Mouse (Mus musculus) kidney, adult 2 months (tissue): ENCODE results near the gene D130043K22Rik. TPM values are rescaled to one million over a fixed set of nuclear protein-coding genes. Genes with fewer than 3 reads are reported as not detected.

ENCODE experiments used
- DNase-seq: peaks from one replicate; pipeline ENCODE4 v3.0.0; 2021
- H3K27ac ChIP-seq: fragments of 200-500 bp; 2 replicates; pipeline ENCODE4 v1.5.1; 2012; ENCODE audit warnings: low read depth, low read length, control low read depth, inconsistent platforms; ENCODE audit not compliant: insufficient read depth
- H3K27me3 ChIP-seq: fragments of 200-500 bp; replicated peaks from 2 replicates; pipeline ENCODE4 v1.6.1; 2012; ENCODE audit warnings: mild to moderate bottlenecking, moderate library complexity, low read length, inconsistent platforms; ENCODE audit not compliant: control insufficient read depth, insufficient read depth
- H3K36me3 ChIP-seq: fragments of 200-500 bp; 2 replicates; pipeline ENCODE4 v1.6.1; 2012; ENCODE audit warnings: mild to moderate bottlenecking, moderate library complexity, low read length, inconsistent platforms; ENCODE audit not compliant: control insufficient read depth, insufficient read depth
- H3K4me1 ChIP-seq: fragments of 200-500 bp; 2 replicates; pipeline ENCODE4 v1.6.1; 2011; ENCODE audit warnings: low read length; ENCODE audit not compliant: control insufficient read depth, insufficient read depth
- H3K4me3 ChIP-seq: fragments of 200-500 bp; 2 replicates; pipeline ENCODE4 v1.5.1; 2011; ENCODE audit warnings: mild to moderate bottlenecking, low read depth, low read length, control low read depth; ENCODE audit not compliant: insufficient read depth
- CTCF ChIP-seq: fragments of 200-500 bp; conservative IDR thresholded peaks from 2 replicates; pipeline ENCODE4 v1.5.1; 2011; ENCODE audit warnings: low read depth, mild to moderate bottlenecking, control low read depth, low read length, moderate library complexity, mixed read lengths; ENCODE audit not compliant: insufficient read depth, insufficient read length
- POLR2A ChIP-seq: fragments of 200-500 bp; IDR thresholded peaks from one replicate; pipeline ENCODE4 v1.6.1; 2011; ENCODE audit warnings: low read depth, low read length, control low read depth
- WGBS: fragments of 180-500 bp; shearing (Covaris S2); methylation state at CpG from one replicate; pipeline ENCODE4 v1.1.7; 2018; 5-methylcytosine and 5-hydroxymethylcytosine counted together
- polyA plus RNA-seq: library from polyadenylated mRNA; depleted of rRNA; stranded (reverse); fragments of >200 nt; gene quantifications from 2 replicates; pipeline ENCODE4 v1.2.3, GENCODE M21; 2012

The D130043K22Rik gene
- polyA plus RNA-seq, 1 experiment: 0.67 TPM

DNA sequence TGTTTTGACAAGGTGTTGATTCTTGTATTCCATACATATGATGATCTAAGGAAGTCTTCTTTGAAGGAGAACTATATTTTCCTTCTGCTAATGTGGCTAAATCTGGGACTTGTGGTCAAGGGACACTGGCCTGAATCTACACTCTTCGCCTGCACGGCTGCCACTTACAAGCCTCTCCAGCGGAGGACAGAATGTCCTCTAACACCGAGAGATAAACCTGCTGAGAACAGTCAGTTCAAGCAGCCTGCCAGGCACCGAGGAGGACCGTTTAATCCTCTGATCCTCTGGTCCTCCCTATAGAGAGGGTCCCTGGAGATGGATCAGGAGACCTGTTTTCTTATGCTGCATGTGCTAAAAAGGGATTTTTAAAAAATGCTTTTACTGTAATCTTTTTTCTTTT lies 58.5 kb downstream of the D130043K22Rik start:
- DNase-seq: no peak
- peaks cover 6% of the 10 kb centered on the region; the same call in 1 of the 2 replicates for H3K4me1 ChIP-seq
- H3K27me3 ChIP-seq: no peaks in the 10 kb centered on the region
- no peaks in the 10 kb centered on the region for H3K36me3 ChIP-seq
- no peak overlapping the region for H3K4me3 ChIP-seq
- H3K27ac ChIP-seq: no peak overlapping the region
- WGBS: 71% methylated on average over 6 of the region's 6 CpGs
- no peak for TF ChIP-seq CTCF
- no peak for TF ChIP-seq POLR2A

DNA sequence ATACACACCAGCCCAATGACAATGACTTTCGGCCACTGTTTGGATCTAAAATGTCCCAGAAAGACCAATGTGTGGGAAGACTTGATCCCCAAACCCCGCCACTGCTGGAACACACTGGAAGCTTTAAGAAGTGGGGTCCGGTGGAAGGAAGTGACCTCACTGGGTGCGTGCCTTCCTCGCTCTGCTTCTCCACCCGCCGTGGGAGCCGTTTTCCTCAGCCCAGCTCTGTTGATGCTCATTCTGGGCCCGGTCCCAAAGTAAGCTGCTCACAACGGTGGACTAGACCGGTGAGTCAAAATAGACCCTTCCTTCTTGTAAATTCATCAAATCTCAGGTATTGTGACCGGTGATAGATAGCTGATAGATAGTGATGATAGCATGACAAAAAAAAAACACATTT lies 60.5 kb downstream of the D130043K22Rik start:
- H3K27ac ChIP-seq: no peak overlapping the region
- 86% methylated on average over 12 of the region's 12 CpGs for WGBS
- no peak for DNase-seq
- H3K27me3 ChIP-seq: no peaks in the 10 kb centered on the region
- H3K4me1 ChIP-seq: peaks cover 6% of the 10 kb centered on the region; the same call in 1 of the 2 replicates
- TF ChIP-seq CTCF: no peak
- TF ChIP-seq POLR2A: no peak
- no peaks in the 10 kb centered on the region for H3K36me3 ChIP-seq
- H3K4me3 ChIP-seq: no peak overlapping the region

DNA sequence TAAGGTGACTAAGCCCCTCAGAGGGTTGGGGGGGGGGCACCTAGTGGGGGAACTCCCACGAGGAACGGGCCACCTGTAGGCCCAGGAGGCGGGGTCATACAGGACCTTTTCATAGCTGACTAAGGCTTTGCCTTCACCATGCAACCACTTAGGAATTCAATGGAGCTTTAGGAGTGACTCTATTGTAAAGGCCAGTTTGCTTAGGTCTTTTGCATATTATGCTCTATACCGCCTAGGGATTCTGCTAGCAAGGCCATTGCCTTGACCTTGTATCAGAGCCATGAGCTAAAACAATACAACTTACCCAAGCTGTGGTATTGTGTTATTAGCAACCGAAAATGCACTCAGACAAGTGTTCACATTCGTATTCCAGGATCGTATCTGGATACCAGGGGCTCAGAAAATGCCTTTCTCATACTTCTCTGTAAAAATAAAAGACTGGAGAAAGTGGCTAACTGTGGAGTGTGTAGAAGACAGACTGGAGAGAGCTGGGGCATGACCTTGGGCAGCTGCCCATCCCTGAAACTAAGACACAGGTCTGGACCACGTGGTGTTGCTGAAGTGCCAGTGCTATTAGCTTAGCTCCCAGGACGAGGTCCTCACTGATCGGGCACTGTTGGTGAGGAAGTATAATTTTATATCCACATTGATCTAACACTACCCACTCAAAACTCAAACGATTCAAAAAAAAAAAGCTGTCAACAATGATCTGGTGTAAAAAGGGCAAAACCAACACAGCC lies 62.1 kb downstream of the D130043K22Rik start:
- no peaks in the 10 kb centered on the region for H3K27me3 ChIP-seq
- H3K27ac ChIP-seq: peak overlapping the region; percentile 55; the same call in 1 of the 2 replicates
- peaks cover 3% of the 10 kb centered on the region for H3K36me3 ChIP-seq
- WGBS: 59% methylated on average over 11 of the region's 11 CpGs
- peak; percentile 85 for DNase-seq
- H3K4me1 ChIP-seq: peaks cover 6% of the 10 kb centered on the region; the same call in 1 of the 2 replicates
- H3K4me3 ChIP-seq: no peak overlapping the region
- TF ChIP-seq POLR2A (no peak), CTCF (no peak)

DNA sequence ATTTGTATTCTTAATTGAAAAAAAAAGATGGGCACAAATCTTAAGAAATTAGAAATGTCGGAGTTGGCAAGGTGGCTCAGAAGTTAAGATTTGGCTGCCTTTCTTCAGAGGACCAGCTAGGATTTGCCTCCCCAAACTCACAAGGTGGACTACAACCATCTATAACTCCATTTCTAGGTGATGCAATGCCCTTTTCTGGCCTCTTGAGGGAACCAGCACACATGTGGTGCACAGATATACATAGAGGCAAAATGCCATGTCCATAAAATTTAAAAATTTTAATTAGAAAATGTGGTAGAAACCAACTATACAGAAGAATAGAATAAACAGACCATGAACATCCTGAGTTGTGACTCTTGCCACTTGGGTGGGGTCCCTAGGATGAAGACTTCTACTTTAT lies 64.2 kb downstream of the D130043K22Rik start:
- 96% methylated on average over 1 of the region's 1 CpGs for WGBS
- Histone ChIP-seq H3K4me3 (no peak overlapping the region), H3K36me3 (peaks cover 3% of the 10 kb centered on the region), H3K27ac (no peak overlapping the region), H3K4me1 (peaks cover 10% of the 10 kb centered on the region; the same call in 1 of the 2 replicates), H3K27me3 (no peaks in the 10 kb centered on the region)
- no peak for DNase-seq
- TF ChIP-seq CTCF (no peak), POLR2A (no peak)

DNA sequence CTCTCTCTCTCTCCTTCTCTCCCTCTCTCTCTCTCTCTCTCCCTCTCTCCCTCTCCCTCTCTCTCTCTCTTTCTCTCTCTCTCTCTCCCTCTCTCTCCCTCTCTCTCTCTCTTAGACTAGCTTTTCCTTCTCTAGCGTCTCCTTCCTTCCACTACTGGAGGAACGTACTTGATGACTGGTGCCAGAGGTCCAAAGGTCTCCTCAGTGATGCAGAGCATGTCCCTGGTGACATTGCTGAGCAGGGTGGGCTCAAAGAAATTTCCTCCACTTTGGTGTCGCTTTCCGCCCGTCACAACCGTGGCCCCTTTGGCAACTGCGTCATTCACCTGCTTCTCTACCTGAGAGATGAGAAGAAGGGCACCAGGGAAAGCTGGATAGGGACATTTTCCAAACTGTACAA lies 68.6 kb downstream of the D130043K22Rik start:
- 61% methylated on average over 7 of the region's 7 CpGs for WGBS
- no peak for TF ChIP-seq CTCF
- TF ChIP-seq POLR2A: no peak
- DNase-seq: peak; percentile 60
- H3K4me1 ChIP-seq: peaks cover 3% of the 10 kb centered on the region; the same call in 1 of the 2 replicates
- no peak overlapping the region for H3K4me3 ChIP-seq
- H3K27ac ChIP-seq: peak overlapping the region; percentile 51; the same call in 1 of the 2 replicates
- no peaks in the 10 kb centered on the region for H3K27me3 ChIP-seq
- peaks cover 3% of the 10 kb centered on the region for H3K36me3 ChIP-seq

DNA sequence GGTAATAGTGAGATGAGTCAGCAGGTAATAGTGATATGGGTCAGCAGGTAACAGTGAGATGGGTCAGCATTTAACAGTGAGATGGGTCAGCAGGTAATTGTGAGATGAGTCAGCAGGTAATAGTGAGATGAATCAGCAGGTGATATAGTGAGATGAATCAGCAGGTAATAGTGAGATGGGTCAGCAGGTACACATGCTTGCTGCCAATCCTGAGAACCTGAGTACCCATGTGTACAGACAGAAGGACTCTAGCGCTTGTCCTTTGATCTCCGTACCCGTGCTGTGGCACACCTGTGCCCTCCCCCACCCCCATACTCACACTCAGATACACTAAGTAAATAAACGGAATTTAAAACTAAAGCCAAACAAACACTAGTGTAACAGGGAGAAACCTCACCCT lies 70.0 kb downstream of the D130043K22Rik start:
- no peak for DNase-seq
- TF ChIP-seq POLR2A: no peak
- no peak for TF ChIP-seq CTCF
- H3K4me3 ChIP-seq: no peak overlapping the region
- no peak overlapping the region for H3K27ac ChIP-seq
- WGBS: 64% methylated on average over 4 of the region's 4 CpGs
- peaks cover 3% of the 10 kb centered on the region for H3K36me3 ChIP-seq
- H3K27me3 ChIP-seq: no peaks in the 10 kb centered on the region
- peaks cover 3% of the 10 kb centered on the region; the same call in 1 of the 2 replicates for H3K4me1 ChIP-seq

DNA sequence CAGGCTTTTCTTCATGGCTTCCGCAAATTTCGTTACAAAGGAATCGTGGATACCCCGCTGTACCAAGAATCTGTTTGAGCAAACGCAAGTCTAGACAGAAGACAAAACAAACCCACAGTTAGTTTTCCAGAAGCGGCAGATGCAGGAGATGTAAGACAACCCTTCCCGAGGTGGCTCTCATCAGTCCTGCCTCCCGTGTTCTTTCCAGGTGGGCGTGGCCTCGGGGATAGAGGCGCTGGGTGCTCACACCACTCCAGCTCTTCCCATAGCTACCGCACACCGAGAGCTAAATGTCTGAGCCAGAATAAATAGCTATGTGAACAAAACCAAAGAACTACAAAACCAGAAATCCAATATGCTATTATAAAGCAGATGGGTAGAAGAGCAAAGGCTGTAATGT lies 70.9 kb downstream of the D130043K22Rik start:
- WGBS: 77% methylated on average over 13 of the region's 13 CpGs
- peaks cover 3% of the 10 kb centered on the region; the same call in 1 of the 2 replicates for H3K4me1 ChIP-seq
- no peak for DNase-seq
- no peaks in the 10 kb centered on the region for H3K27me3 ChIP-seq
- H3K4me3 ChIP-seq: no peak overlapping the region
- no peak overlapping the region for H3K27ac ChIP-seq
- peaks cover 3% of the 10 kb centered on the region for H3K36me3 ChIP-seq
- no peak for TF ChIP-seq CTCF
